Mouse (Mus musculus) R1 (cell line): ENCODE data around the gene Dnm3.

Experiments used
- DNase-seq: peaks from one replicate; pipeline ENCODE4 v3.0.0-alpha.2; 2018; ENCODE audit warnings: low read depth, low spot score

Dnm3 gene

DNA sequence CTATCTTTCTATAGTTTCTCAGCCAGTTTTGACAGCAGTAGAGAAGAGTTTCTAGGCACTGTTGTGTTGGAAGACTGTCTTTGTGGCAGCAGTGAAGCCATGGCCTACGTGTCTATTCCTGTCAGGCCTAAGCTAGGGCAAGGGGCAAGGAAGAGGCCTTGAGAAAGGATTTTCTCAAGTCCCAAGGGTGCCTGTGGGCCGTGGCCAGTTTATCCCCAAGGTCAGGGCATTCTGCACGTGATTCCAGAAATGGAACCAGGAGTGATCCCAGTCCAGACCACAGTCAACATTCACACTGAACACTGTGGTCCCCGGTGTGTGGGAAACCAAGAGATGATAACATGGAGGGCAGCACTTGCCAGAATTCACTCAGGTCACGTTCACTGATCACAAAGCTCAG lies 522.0 kb downstream of the Dnm3 start:
- no peak for DNase-seq

DNA sequence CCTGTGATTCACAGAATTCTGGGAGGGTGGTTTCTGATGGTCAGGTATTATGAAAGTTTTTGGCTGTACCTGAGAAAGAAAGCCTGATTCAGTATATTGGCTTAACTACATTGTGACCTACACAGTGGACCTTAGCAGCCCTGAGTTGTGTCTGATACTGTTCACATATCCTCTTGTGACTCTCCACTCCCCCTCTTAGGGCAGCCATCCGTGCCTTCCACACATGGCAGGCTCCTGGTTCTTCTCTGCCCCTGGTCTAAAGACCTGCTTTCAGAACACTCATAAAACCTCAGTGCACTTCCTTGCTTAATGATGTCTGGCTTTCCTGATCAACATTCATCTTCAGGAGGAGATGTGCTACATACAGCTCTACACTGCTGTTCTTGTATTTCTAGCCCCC lies 525.2 kb downstream of the Dnm3 start:
- no peak for DNase-seq

DNA sequence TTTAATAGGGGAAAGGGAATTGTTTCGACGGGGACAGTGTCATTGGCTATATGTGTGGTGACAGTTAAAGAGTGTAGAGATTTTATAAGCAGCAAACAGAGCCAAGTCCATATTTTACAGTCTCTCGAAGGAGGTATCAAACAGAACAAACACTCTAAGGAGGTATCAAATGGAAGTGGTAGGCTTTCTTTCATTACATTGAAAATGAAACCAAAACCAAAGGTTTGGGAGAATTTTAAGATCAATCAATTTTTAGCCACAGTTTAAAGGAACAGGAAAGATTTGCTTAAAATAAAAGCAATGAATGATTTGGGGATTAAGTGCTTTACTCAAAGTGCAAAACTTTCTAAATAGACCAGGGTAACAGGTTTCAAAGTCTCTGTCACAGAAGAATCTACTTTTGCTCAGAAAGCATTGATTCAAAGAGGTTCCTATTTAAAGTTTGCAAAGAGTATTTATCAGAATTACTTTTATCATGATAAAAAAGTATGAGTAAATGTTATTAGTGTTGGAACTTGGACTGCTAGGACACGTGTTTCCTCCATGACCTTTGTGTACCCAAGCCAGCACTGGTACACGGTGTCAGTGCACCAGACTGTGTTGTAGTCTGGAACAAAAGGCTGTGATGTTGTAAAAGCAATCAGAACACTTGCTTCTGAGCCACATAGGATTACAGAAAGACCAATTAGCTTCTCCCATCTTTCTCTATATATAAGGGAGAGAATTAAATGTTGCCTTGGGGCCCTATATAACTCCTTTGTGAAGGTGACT lies 526.6 kb downstream of the Dnm3 start:
- DNase-seq = no peak

DNA sequence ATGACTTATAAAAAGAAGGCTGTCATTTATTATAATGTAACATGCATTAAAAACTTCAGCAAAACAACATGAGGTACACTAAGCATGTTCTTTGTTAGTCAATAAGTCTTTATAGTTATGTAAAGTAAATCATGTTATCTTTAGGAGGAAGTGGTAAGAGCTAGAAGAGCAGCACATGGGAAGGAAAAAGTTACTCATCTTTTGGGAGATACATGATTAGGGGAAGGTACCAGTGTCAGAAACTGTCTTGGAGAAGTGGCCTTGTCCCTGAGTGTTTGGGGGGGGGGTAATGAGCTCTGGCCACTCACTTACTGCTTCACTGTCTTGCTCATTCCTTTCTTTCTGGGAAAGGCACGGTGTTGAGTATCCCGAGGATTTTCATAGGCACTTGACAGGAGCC lies 535.8 kb downstream of the Dnm3 start:
- no peak for DNase-seq
